Mouse (Mus musculus) thymus, adult 18-20 months (tissue): Measurements from ENCODE around the gene D3Ertd751e.

ENCODE experiments used
- DNase-seq, 2 experiments: peaks; one replicate each; pipeline ENCODE4 v3.0.0; 2022; ENCODE audit warnings: mixed read lengths in 2 of 2

D3Ertd751e gene

DNA sequence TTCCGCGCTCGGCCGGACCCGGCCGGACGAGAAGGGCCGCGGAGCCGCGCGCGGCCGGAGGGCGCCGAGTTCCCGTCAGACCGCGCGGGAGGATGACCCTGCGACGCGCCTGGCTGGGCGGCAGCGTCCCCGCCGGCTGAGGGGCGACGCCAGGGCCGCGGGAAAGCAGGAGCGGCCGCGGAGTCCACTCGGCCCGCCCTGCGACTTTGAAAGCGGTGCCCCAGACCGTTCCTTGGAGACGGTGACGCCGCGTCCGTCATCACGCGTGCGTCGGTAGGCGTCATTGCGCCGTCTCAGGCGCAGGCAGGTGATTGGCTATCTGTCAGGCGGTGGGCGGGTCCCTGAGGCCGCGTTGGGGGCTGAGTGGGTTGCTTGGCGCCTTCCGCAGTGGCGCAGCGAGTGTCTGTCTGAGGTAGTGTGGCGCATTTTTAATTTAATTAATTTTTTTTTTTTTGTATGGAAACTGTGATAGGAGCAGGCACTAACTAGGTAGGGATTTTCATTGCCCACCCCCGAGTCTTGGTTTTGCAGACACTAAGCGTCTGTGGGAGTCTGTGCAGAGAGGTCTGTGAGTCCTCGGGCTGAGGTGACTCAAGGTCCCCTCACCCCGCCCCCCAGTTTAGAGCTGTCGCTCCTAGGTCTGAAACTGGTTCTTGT, at the start of gene D3Ertd751e, which contains the start of gene Sclt1:
D3Ertd751e (plus strand) TSS at position 334 of the 657 bp plus-strand sequence.
Sclt1 (minus strand) TSS at position 237 of the 657 bp plus-strand sequence.
- peak; percentile 92 to 94 for DNase-seq

DNA sequence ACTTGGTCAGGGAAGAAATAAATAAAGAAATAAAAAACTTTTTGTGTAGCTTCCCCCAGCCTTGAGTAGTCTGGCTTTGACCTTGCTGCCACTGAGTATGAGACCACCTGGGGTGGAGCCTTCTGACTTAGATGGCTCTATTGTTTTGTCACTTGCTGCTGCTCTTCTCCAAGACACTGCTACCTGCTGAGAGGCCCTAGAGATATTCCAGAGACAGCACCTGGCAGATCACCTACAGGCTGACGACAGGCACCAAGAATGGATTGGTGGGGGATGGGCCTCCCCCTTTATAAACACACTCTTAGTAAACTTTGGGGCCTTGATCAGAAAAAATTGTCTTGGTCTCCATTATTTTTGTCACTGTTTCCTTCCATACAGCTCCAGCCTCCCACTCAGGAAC, 46.7 kb upstream of the D3Ertd751e start:
- no peak for DNase-seq

DNA sequence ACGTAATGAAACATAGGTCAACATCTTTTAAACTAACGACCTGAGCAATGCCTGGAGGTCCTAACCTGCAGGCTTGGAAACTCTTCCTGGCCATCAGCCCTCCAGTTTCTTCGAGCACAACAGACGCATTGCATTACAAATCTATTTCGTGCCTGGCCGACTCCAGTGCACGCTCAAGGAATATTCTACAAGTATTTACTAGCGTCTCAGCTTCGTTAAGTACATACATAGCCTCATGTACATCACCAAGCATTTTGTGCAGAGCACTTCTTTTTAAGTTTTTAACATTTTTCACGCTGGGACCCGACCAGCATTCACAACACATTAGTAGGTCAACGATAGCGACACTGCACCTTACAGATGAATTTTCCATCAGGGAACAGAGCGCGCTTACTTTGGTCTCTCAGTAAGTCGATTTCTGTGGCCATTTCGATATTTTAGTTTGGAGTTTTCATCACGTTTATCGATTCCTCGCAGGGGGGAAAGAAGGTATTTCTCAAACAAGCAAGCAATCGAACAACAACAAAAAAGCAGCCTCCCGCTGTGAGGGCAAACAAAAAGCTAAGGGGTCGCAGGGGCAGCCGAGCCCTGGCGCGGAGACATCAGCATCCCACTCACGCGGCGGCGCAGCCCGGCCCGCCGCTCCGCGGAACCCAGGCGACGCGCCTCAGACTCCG, 672 bp upstream of the D3Ertd751e start:
- no peak for DNase-seq

DNA sequence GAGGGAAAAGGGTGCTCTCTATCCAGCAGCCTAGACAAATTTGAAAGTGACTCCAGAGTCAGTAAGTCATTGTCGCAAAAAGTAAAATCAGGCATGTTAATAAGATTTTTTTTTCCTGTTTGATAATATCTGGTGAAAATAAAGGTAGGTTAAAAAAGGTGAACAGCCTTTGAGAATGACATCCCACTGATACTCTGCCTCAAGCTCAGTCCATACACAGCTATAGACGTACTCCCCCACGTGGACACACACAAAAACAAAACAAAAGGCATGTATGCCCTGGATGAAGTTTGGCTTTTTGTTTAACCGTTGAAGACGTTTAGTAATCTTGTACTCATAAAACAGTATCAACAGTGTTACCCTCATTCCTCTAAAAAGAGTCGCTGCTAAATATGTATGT, 1.0 kb downstream of the D3Ertd751e start:
- DNase-seq = no peak

DNA sequence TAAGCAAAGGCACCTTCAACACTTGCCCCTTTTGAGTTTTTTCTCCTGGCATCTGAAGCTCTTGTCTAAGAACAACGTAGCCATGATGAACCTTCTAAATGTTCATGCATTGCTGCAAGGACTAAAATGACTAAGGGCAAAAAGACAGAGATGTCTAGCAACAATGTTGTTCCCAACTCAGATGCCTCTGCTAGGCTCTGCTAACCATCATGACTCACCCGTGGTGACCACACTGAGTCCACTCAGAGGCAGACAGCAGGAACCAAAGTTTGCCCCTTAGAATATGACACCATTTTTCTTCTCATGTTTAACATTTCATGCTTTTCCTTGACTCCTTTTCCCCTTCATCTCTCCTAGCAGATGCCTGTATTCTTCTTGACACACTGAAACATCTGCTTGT, 12.1 kb downstream of the D3Ertd751e start:
- no peak for DNase-seq

DNA sequence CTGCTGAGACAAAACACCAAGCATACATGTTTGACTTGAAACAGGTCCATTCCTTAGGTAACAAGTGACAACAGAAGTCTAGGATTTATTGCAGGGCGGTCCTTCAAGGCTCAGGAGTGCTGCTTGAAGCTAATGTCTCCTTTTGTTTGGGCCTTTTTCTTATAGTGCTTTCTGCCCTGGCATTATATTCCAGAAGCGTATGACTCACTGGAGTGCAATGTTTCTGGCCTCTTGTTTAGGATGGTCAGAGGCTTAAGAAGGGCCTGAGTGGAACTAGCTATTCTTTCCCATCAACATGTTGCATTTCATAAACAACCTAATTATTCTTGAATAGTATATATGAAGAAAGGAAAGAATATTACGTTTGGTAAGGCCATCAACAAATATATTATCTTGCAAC, 19.7 kb downstream of the D3Ertd751e start:
- DNase-seq = no peak

DNA sequence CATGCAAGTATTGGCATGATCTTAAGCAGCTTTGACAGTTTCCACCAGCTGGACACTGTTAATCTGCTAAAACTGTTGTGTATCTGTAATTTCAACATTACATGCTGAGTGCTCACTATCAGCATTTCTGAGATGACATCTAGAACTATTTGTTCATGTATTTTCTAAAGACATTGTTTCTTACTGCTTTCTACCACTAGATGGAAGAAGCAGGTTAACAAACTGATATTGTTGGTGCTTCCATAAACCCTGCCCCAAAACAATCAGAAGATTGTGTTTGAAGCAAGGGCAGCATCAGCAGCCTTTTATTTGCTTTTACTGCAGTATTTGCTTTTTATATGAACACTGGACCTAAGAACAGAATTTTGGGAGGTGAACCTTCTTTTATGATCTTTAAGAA, 70.0 kb downstream of the D3Ertd751e start:
- no peak for DNase-seq
